Mouse (Mus musculus) liver (tissue): ENCODE data around the gene Cds2.
"Not testable (repeated sequence)": the region's sequence is repeated elsewhere in the genome, so short reads cannot be mapped to it uniquely, and the experiment has no call there.

Experiments
- DNase-seq: peaks from one replicate; pipeline ENCODE4 v3.0.0-alpha.2; 2020; ENCODE audit warnings: mixed read lengths

Cds2 gene

GRCm38 (mm10) chr2:132293694-132294450 lies 30.9 kb downstream of the Cds2 start:
- no peak for DNase-seq

DNA sequence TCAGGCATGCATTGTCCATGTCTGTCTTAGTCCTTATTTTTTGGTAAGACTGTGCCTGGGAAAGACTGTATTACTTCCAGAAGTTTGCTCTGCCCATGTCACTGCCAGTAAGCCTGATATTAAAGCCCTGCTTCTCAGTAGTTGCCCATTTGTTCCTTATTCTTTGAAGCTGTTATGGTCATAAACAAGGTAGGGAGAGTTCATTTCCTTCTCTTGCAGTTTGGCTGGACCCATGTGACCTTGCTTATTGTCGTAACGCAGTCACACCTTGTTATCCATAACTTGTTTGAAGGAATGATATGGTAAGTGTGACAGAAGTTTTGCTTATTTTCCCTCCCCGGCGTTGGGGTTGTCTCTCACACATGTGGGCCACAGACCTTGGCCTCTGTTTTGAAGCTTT lies 35.3 kb downstream of the Cds2 start:
- DNase-seq: no peak

- DNase-seq: no peak
Measured at GRCm38 (mm10) chr2:132301436-132301835, 38.5 kb downstream of the Cds2 start.

DNA sequence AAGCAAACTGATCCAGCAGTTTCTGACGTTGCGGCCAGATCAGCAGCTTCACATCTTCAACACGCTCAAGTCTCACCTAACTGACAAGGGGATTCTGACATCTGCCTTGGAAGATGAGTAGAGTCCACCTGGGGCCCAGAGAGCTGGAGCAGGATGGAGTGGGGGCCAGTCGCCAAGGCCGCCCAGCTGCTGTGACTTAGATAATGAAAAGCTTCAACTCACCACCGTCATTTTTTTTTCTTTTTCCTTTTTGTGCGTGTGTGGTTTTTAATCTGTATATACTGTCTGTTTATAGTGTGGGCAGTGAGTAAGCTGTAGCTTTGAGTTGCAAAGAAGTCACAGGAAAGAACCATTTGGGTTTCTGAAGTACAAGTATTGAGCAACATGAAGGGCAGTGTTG lies 42.2 kb downstream of the Cds2 start:
- no peak for DNase-seq

DNA sequence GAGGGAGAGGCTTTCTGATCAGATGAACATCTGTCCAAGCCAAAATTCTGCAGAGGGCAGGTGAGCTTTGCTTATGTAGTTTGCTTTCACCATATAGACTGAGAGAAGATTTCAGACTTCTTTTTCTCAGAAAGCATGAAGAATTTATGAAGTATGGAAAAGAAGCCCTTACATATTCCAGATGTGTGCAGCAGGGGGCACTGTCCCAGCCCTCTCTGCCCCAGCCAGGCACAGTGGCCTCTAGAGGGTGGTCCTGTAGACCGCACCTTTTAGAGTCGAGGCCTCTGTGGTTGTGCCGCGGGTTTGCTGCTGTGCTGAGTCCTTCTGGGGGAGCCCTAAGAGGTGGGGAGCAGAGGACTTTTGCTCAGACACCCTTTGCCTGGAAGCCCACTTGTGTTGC lies 43.0 kb downstream of the Cds2 start:
- DNase-seq: peak; percentile 26

GRCm38 (mm10) chr2:132307213-132307843 lies 44.4 kb downstream of the Cds2 start:
- no peak for DNase-seq

- DNase-seq: no peak
Measured at GRCm38 (mm10) chr2:132308829-132309228, 45.9 kb downstream of the Cds2 start.

DNA sequence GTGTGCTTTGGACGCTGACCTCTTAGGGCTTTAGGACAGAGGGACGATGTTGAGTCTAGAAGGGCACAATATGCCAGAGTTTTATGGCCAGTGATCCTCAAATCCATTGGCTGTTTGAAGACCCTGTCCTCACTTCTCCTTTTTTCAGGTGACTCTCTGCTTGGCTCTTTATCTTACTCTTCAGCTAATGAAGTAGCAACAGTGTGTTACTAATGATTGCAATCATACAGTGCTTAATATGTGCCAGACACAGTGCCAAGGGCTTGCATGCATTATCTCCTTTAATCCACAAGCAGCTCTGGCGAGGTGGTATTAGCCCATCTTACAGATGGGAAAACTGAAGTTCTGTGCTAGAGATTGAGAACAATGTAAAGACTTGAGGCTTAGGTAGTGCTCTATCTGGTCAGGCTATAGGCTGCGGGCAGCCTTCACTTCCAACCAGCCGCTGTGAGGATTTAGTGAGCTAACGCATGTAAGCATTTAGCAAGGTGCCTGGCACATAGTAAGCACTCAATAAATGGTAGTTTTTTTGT lies 46.5 kb downstream of the Cds2 start:
- no peak for DNase-seq

DNA sequence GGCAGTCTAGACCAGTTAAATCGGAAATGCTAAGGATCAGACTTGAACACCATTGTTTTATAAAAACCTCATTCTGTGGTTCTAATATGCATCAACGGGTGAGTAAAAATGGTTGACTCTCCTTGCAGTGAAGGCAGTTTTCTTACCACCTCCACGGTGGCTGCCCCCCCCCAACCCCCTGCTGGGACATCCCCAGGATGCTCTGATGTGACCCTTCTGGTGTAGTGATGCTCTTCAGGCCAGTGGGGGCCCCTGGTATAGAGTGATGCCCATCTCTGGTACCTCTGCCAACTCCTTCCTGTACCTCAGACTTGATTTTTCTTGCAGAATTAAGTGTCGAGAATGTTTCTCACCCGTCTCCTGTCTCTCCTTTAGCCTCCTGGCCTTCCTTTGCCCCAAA lies 49.7 kb downstream of the Cds2 start:
- DNase-seq: no peak

DNA sequence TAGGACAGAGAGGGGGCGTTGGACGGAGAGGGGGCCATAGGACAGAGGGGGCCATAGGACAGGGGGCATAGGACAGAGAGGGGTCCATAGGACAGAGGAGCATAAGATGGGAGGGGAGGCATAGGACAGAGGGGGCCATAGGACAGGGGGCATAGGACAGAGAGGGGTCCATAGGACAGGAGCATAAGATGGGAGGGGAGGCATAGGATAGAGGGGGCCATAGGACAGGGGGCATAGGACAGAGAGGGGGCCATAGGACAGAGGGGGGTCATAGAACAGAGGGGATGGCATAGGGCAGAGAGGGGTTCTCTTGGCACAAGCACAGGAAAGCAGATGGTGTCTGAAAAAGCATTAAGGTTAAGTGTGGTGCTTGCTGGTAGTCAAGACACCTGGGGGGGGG lies 50.6 kb downstream of the Cds2 start:
- no peak for DNase-seq

DNA sequence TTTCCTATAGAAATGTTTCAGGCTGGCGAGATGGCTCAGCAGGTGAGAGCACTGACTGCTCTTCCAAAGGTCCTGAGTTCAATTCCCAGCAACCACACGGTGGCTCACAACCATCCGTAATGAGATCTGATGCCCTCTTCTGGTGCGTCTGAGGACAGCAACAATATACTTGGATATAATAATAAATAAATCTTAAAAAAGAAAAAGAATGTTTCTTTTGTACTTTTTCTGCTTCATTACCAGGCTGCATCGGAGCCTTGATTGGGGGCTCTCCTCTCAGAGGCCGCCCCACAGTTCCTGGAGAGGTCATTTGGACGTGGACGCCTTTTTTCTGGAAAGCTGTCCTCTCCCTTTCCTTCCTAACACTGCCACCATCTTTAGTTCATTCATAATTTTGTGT lies 51.1 kb downstream of the Cds2 start:
- DNase-seq: not testable (repeated sequence)

DNA sequence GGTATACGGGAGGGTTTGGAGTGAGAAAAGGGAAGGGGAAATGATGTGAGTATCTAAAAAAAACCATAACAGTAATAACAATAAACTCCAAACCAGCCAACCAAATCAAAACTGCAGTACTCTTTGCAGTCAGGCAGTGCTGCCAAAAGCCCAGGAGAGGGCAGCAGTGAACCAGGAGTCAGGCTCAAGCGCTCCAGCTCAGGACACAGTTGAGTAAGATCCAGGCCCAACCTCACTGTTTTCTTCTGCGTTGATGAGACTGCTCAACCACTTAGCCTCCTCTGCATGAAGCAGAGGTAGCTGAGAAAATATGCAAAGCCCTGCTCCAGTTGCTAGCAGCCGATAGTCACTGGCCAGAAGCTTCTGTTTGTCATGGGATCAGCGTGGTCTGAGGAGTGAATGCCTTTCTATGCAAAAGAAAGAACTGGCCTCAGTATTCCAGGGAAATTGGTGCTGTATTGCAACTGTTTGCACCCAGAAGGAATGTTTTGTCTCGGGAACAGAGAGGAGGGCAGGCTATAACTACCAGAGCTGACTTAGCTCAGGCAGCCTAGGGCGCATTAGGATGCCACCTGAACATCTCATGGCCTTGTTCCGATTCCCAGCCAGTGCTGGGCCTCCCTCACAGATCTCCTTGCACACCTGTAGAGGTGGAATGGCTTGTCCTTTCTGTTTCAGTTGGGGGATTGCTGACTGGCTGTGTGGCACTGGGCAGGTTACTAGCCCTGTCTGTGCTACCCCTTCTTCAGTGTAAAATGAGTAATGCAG lies 53.3 kb downstream of the Cds2 start:
- peak; percentile 59 for DNase-seq

DNA sequence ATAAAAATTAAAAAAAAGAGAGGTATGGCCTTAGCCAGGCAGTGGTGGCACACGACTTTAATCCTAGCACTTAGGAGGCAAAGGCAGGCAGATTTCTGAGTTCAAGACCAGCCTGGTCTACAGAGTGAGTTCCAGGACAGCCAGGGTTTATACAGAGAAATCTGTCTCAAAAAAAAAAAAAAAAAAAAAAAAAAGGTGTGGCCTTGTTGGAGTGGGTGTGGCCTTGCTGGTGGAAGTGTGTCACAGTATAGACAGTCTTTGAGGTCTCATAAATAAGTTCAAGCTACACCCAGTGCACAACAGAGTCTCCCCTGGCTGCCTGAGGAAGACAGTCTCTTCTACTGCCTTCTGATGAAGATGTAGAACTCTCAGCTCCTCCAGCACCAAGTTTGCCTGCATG lies 54.2 kb downstream of the Cds2 start:
- no peak for DNase-seq

DNA sequence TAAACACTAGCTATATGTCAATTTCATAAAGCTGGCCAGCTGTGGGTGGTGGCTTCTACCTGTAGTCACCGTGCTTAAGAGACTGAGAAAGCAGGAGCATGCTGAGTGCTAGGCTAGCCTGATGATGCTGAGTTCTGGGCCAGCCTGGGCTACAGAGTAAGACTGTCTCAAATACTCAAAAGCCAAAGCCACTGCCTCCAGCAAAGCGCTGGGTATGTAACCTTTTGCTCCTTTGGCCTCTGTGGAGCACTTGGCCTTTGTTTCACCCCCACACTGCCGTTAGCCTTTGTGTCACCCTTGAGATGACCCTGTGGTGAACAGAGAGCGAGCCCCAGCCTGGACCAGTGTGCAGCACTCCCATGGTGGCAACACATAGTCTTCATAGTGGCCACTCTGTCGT lies 57.6 kb downstream of the Cds2 start:
- no peak for DNase-seq

GRCm38 (mm10) chr2:132323541-132323940 lies 60.6 kb downstream of the Cds2 start:
- DNase-seq: no peak

- no peak for DNase-seq
Measured at GRCm38 (mm10) chr2:132337202-132337601, 74.3 kb downstream of the Cds2 start.

- DNase-seq: no peak
Measured at GRCm38 (mm10) chr2:132340350-132340749, 77.4 kb downstream of the Cds2 start.

DNA sequence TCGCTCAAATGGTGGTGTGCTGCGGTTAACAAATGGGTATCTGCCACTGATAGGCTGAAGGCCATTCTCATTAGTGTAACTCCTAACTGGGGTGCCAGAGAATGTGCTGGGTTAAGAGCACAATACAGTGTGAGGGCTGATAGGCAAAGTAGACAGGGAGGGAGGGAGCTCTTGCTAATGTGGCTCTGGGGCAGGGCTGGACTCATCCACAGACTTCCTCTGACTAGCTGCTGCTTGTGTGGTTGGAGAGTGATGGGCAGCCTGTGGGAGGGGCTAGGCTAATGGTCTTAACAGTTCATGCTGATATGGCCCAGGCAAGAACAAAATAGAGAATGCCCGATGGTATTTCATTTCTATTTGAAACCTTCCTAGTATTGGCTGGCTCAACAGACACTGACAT lies 78.3 kb downstream of the Cds2 start:
- no peak for DNase-seq

DNA sequence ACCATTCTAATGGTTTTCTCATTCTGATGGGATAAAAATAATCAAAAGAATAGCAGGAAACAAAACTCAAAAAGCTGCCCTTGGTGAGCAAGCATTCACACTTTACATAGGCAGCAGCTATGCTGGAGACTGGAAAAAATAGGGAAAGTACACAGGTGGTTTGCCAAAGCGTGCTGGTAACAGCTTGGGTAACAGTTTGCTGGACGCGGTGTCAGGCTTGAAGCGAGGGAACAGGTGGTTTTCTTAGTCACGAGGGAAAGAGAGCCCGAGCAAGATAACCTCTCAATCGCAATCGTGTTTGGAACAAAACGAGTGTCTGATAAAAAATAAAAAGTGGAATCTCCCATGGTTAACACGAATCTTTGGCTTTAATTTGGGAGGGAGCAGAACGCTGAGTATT lies 80.9 kb downstream of the Cds2 start:
- no peak for DNase-seq
